Mouse (Mus musculus): ENCODE results near the gene Ptprt.

DNA sequence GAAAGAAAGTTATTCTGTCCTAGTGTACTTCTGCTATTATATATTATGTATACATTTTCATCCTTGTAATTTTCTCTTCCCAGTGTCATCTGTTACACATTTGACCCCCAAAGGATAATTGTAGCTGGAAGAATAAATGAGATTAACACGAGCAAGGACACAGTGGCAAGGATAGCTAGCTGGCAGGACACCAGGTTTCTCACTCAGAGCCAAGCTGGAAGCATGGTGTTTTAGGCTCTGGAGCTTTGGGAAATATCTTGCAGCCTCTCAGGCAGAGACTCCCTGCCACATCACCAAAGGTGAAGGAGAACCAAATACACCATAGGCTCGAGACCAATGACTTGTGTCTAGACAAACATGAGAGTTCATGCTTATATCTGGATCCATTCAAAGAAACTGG is 1141.3 kb downstream of the Ptprt start:
- TF ChIP-seq POLR2A (IDR thresholded peaks at IDR 0.05; ENCODE audit: low read depth, low read length) = no peak
- no peak for TF ChIP-seq CTCF (IDR thresholded peaks at IDR 0.05; ENCODE audit: extremely low read depth, insufficient read length, insufficient replicate concordance, low read depth, low read length)
